Comparison of ENCODE assay signal across 10 mouse cellular contexts in genomic region chr1:127242151-127242887, GRCm38 (mm10). TPM values are rescaled to one million over a fixed set of nuclear protein-coding genes. Genes with fewer than 3 reads are reported as not detected.
DNase-seq lines count a peak whose midpoint lies in the region; ATAC-seq and TF ChIP-seq lines count a peak whose summit lies in the region.
"Had no signal": no experiment of that assay in that cellular context is flagged by ENCODE, and none has a peak within 500 bp of the region (broad histone marks: within the 10 kb centered on the region; RNA-seq: fewer than 3 reads in every experiment).

No protein-coding gene starts in this region.

- 80% methylated on average over 15 of the region's 15 CpGs for WGBS in kidney, embryonic 15.5 days
- WGBS in bone marrow, adult 2 months: 16% methylated on average over 15 of the region's 15 CpGs
- WGBS in forebrain, embryonic 13.5 days: 88% methylated on average over 15 of the region's 15 CpGs

- TF ChIP-seq POLR2A in bone marrow, adult 2 months (IDR thresholded peaks at IDR 0.05; ENCODE audit: borderline replicate concordance, control insufficient read depth, low read depth, low read length): no peak

- no peak overlapping the region for H3K4me2 ChIP-seq in kidney, embryonic 15.5 days
- no peak overlapping the region for H3K4me2 ChIP-seq in forebrain, embryonic 13.5 days
- H3K4me2 ChIP-seq: neural tube, embryonic 12.5 days had no signal

- TF ChIP-seq CTCF in bone marrow, adult 2 months (IDR thresholded peaks at IDR 0.05; ENCODE audit: control insufficient read depth, insufficient read depth, low read length): no peak

- no peaks in the 10 kb centered on the region for H3K9me3 ChIP-seq in kidney, embryonic 15.5 days (replicated peaks)
- H3K9me3 ChIP-seq in forebrain, embryonic 13.5 days (replicated peaks): no peaks in the 10 kb centered on the region
- H3K9me3 ChIP-seq: neural tube, embryonic 12.5 days had no signal

- H3K4me1 ChIP-seq in kidney, embryonic 15.5 days: peaks cover 22% of the 10 kb centered on the region
- H3K4me1 ChIP-seq in bone marrow, adult 2 months (ENCODE audit: control insufficient read depth, insufficient read depth, low read length): peaks cover 16% of the 10 kb centered on the region
- H3K4me1 ChIP-seq in forebrain, embryonic 13.5 days: peaks cover 17% of the 10 kb centered on the region

- H3K9ac ChIP-seq in kidney, embryonic 15.5 days: no peak overlapping the region
- H3K9ac ChIP-seq in forebrain, embryonic 13.5 days: no peak overlapping the region
- H3K9ac ChIP-seq: neural tube, embryonic 12.5 days had no signal

- no peak for ATAC-seq in kidney, embryonic 15.5 days (replicated peaks; ENCODE audit: low FRiP score)
- ATAC-seq in CD4-positive, CD25-positive, alpha-beta regulatory T cell, adult 4 months: peak; percentile 74
- peak; percentile 49 for ATAC-seq in megakaryocyte, adult 5-6 weeks (ENCODE audit: poor library complexity, severe bottlenecking)
- no peak for ATAC-seq in forebrain, embryonic 13.5 days

- H3K4me3 ChIP-seq in kidney, embryonic 15.5 days (replicated peaks): no peak overlapping the region
- H3K4me3 ChIP-seq in bone marrow, adult 2 months (replicated peaks; ENCODE audit: control insufficient read depth, low read depth, low read length): peak overlapping the region; percentile 46
- H3K4me3 ChIP-seq in forebrain, embryonic 13.5 days: no peak overlapping the region
- H3K4me3 ChIP-seq: neural tube, embryonic 12.5 days had no signal

- no peaks in the 10 kb centered on the region for H3K36me3 ChIP-seq in kidney, embryonic 15.5 days
- no peaks in the 10 kb centered on the region for H3K36me3 ChIP-seq in forebrain, embryonic 13.5 days (ENCODE audit: poor library complexity, severe bottlenecking)
- H3K36me3 ChIP-seq: neural tube, embryonic 12.5 days had no signal

- DNase-seq in kidney, postnatal 4 days: no peak
- no peak for DNase-seq in adrenal gland, postnatal 14 days
- DNase-seq: lung, postnatal 10 days; thymus, adult 18-20 months had no signal

- H3K27ac ChIP-seq in kidney, embryonic 15.5 days: 0 out of 2 replicates have a peak overlapping the region, but pooled peaks have one; percentile 11
- peak overlapping the region; percentile 58 for H3K27ac ChIP-seq in bone marrow, adult 2 months (ENCODE audit: control insufficient read depth, insufficient read depth, low read depth, low read length, poor library complexity)
- H3K27ac ChIP-seq in forebrain, embryonic 13.5 days: no peak overlapping the region
- H3K27ac ChIP-seq: neural tube, embryonic 12.5 days had no signal

- H3K27me3 ChIP-seq in kidney, embryonic 15.5 days: no peaks in the 10 kb centered on the region
- no peaks in the 10 kb centered on the region for H3K27me3 ChIP-seq in forebrain, embryonic 13.5 days
- H3K27me3 ChIP-seq: neural tube, embryonic 12.5 days had no signal

RNA-seq across cellular contexts. Expression of gene Mgat5, which starts 37.5 kb away (rescaled TPM):
- polyA plus RNA-seq in kidney, embryonic 15.5 days (2015; fragmentation: Nextera tagmentation; extraction: Ambion mirVana): 8.2 and 8.6 TPM in 2 replicates
- 10 to 100 TPM; 14.3 to 21.6 TPM for polyA plus RNA-seq in CD4-positive, CD25-positive, alpha-beta regulatory T cell, adult 4 months (2017; shearing (Covaris generic))
- 3.0 and 9.7 TPM in 2 replicates for polyA plus RNA-seq in bone marrow, adult 2 months (2011; ENCODE audit: insufficient read depth, insufficient read length, low replicate concordance, missing spikeins)
- total RNA-seq in megakaryocyte, adult 5-6 weeks (2015): 15.9 and 17.2 TPM in 2 replicates
- total RNA-seq in megakaryocyte, adult 5-6 weeks (2017): 14.4 and 19.0 TPM in 2 replicates
- 12.0 and 15.9 TPM in 2 replicates for total RNA-seq in adrenal gland, postnatal 14 days (2021)
- polyA plus RNA-seq in forebrain, embryonic 13.5 days (2015; fragmentation: Nextera tagmentation; extraction: Ambion mirVana): 8.9 and 10.1 TPM in 2 replicates

Comparison
In these comparisons a context has a peak if more than half of its experiments do, and no peak if none do; other contexts are left out.
1. ATAC-seq: peak in CD4-positive, CD25-positive, alpha-beta regulatory T cell, adult 4 months (single experiment) and megakaryocyte, adult 5-6 weeks (single experiment); none in kidney, embryonic 15.5 days (single experiment) and forebrain, embryonic 13.5 days (single experiment).